Mouse (Mus musculus) CH12.LX (cell line): Measurements from ENCODE around the gene Slc5a1. TPM values are rescaled to one million over a fixed set of nuclear protein-coding genes. Genes with fewer than 3 reads are reported as not detected.

Experiments
- DNase-seq: peaks from one replicate; pipeline ENCODE4 v3.0.0-alpha.2; 2013; ENCODE audit errors: extremely low read depth
- H3K27ac ChIP-seq: 2 replicates; pipeline ENCODE4 v1.5.1; 2012; ENCODE audit warnings: low read depth, mild to moderate bottlenecking, control low read depth, moderate library complexity; ENCODE audit not compliant: insufficient read depth
- H3K27me3 ChIP-seq: replicated peaks from 2 replicates; pipeline ENCODE3; 2012; ENCODE audit warnings: inconsistent platforms
- H3K36me3 ChIP-seq, 2 experiments: replicated peaks in 1 of 2; 2 replicates each; pipeline versions ENCODE3 to v1.6.1; 2012; ENCODE audit warnings: inconsistent platforms in 1 of 2, low read length in 1 of 2, mild to moderate bottlenecking in 1 of 2, mixed read lengths in 1 of 2, moderate library complexity in 1 of 2; ENCODE audit not compliant: control insufficient read depth in 1 of 2, insufficient read depth in 1 of 2
- H3K4me1 ChIP-seq, 2 experiments: 2 replicates each; pipeline ENCODE4 v1.6.1; 2012; ENCODE audit warnings: inconsistent platforms in 1 of 2, moderate library complexity in 1 of 2; ENCODE audit not compliant: insufficient read depth in 2 of 2, control insufficient read depth in 1 of 2
- H3K4me2 ChIP-seq: 2 replicates; pipeline ENCODE4 v1.6.1; 2012; ENCODE audit warnings: low read depth, mild to moderate bottlenecking, control low read depth; ENCODE audit not compliant: poor library complexity, insufficient read depth, severe bottlenecking
- H3K4me3 ChIP-seq, 3 experiments: fragments of 150-350 bp in 1 of 3; sonication (generic) in 1 of 3; replicated peaks in 1 of 3; 2 replicates each; pipeline versions ENCODE3 to v1.5.1; 2011 to 2012; ENCODE audit warnings: low read depth in 2 of 3, low read length in 2 of 3, mild to moderate bottlenecking in 2 of 3, moderate library complexity in 2 of 3, control low read depth in 1 of 3, improper control_type of control experiment in 1 of 3, inconsistent platforms in 1 of 3, mixed read lengths in 1 of 3; ENCODE audit not compliant: poor library complexity in 1 of 3
- H3K79me2 ChIP-seq: replicated peaks from 2 replicates; pipeline ENCODE4 v1.6.1; 2012; ENCODE audit warnings: mild to moderate bottlenecking, moderate library complexity; ENCODE audit not compliant: control insufficient read depth, poor library complexity, insufficient read depth, severe bottlenecking; ENCODE audit errors: extremely low read depth
- H3K9ac ChIP-seq: 2 replicates; pipeline ENCODE4 v1.6.1; 2012; ENCODE audit warnings: low read depth, mild to moderate bottlenecking, control low read depth, moderate library complexity; ENCODE audit not compliant: insufficient read depth
- H3K9me3 ChIP-seq: replicated peaks from 2 replicates; pipeline ENCODE3; 2012; ENCODE audit warnings: low read length, inconsistent platforms, mixed read lengths
- BHLHE40 ChIP-seq: IDR thresholded peaks from 2 replicates; pipeline ENCODE4 v1.6.1; 2011; ENCODE audit warnings: mild to moderate bottlenecking, low read depth, low read length, improper control_type of control experiment
- CTCF ChIP-seq, 2 experiments: IDR thresholded peaks in 1 of 2; conservative IDR thresholded peaks in 1 of 2; 2 replicates each; pipeline ENCODE4 v1.5.1; 2011 to 2012; ENCODE audit warnings: low read depth in 2 of 2, low read length in 2 of 2, improper control_type of control experiment in 1 of 2, inconsistent platforms in 1 of 2, mild to moderate bottlenecking in 1 of 2, moderate library complexity in 1 of 2
- E2F4 ChIP-seq: IDR thresholded peaks from 2 replicates; pipeline ENCODE4 v1.6.1; 2011; ENCODE audit warnings: low read depth, low read length, improper control_type of control experiment; ENCODE audit not compliant: insufficient replicate concordance
- ELF1 ChIP-seq: IDR thresholded peaks from 2 replicates; pipeline ENCODE4 v1.6.1; 2014; ENCODE audit warnings: low read depth, mild to moderate bottlenecking, inconsistent platforms, low read length, improper control_type of control experiment
- ETS1 ChIP-seq: conservative IDR thresholded peaks from 2 replicates; pipeline ENCODE4 v1.6.1; 2012; ENCODE audit warnings: low read depth, mild to moderate bottlenecking, inconsistent platforms, low read length, improper control_type of control experiment, moderate library complexity
- GABPA ChIP-seq: IDR thresholded peaks from 2 replicates; pipeline ENCODE4 v1.6.1; 2012; ENCODE audit warnings: low read depth, low read length, improper control_type of control experiment, inconsistent platforms; ENCODE audit not compliant: insufficient replicate concordance
- KAT2A ChIP-seq: IDR thresholded peaks from 2 replicates; pipeline ENCODE4 v1.6.1; 2012; ENCODE audit warnings: low read length, improper control_type of control experiment, inconsistent platforms; ENCODE audit not compliant: insufficient replicate concordance
- MAFK ChIP-seq: IDR thresholded peaks from 2 replicates; pipeline ENCODE4 v1.6.1; 2011; ENCODE audit warnings: low read length, improper control_type of control experiment; ENCODE audit not compliant: insufficient replicate concordance
- MAX ChIP-seq: IDR thresholded peaks from 2 replicates; pipeline ENCODE4 v1.6.1; 2011; ENCODE audit warnings: low read length, improper control_type of control experiment
- MAZ ChIP-seq: IDR thresholded peaks from 2 replicates; pipeline ENCODE4 v1.6.1; 2012; ENCODE audit warnings: low read depth, mild to moderate bottlenecking, inconsistent platforms, low read length, improper control_type of control experiment, moderate library complexity
- MXI1 ChIP-seq: IDR thresholded peaks from 2 replicates; pipeline ENCODE4 v1.6.1; 2011; ENCODE audit warnings: mild to moderate bottlenecking, low read depth, low read length, improper control_type of control experiment
- MYC ChIP-seq: IDR thresholded peaks from 2 replicates; pipeline ENCODE4 v1.6.1; 2011; ENCODE audit warnings: low read depth, mild to moderate bottlenecking, improper control_type of control experiment, low read length
- NRF1 ChIP-seq: IDR thresholded peaks from 2 replicates; pipeline ENCODE4 v1.6.1; 2014; ENCODE audit warnings: low read depth, mild to moderate bottlenecking, inconsistent platforms, low read length, improper control_type of control experiment, moderate library complexity
- POLR2A ChIP-seq: IDR thresholded peaks from 2 replicates; pipeline ENCODE4 v1.6.1; 2011; ENCODE audit warnings: low read depth, mild to moderate bottlenecking, improper control_type of control experiment, low read length
- POLR2AphosphoS2 ChIP-seq: IDR thresholded peaks from 2 replicates; pipeline ENCODE4 v1.6.1; 2011; ENCODE audit warnings: low read depth, low read length, improper control_type of control experiment
- RAD21 ChIP-seq: IDR thresholded peaks from 2 replicates; pipeline ENCODE4 v1.6.1; 2011; ENCODE audit warnings: low read depth, mild to moderate bottlenecking, low read length, improper control_type of control experiment, moderate library complexity
- SIN3A ChIP-seq: IDR thresholded peaks from 2 replicates; pipeline ENCODE4 v1.6.1; 2012; ENCODE audit warnings: low read length, improper control_type of control experiment, inconsistent platforms
- SMC3 ChIP-seq: IDR thresholded peaks from 2 replicates; pipeline ENCODE4 v1.6.1; 2011; ENCODE audit warnings: low read depth, low read length, improper control_type of control experiment
- TCF12 ChIP-seq: IDR thresholded peaks from 2 replicates; pipeline ENCODE4 v1.6.1; 2014; ENCODE audit warnings: low read depth, mild to moderate bottlenecking, inconsistent platforms, low read length, improper control_type of control experiment
- ZC3H11A ChIP-seq: IDR thresholded peaks from 2 replicates; pipeline ENCODE4 v1.6.1; 2012; ENCODE audit warnings: low read depth, mild to moderate bottlenecking, inconsistent platforms, low read length, improper control_type of control experiment
- ZMIZ1 ChIP-seq: IDR thresholded peaks from 2 replicates; pipeline ENCODE4 v1.6.1; 2012; ENCODE audit warnings: low read depth, mild to moderate bottlenecking, inconsistent platforms, low read length, improper control_type of control experiment
- ZNF384 ChIP-seq: IDR thresholded peaks from 2 replicates; pipeline ENCODE4 v1.6.1; 2012; ENCODE audit warnings: low read depth, low read length, improper control_type of control experiment, inconsistent platforms
- dilution Hi-C: fragments of 300-500 bp; cut with MboI; formaldehyde crosslinking; loops from 2 replicates; pipeline ENCODE4 v1.14.3; 2020; ENCODE audit warnings: low sequenced_read_pairs; ENCODE audit not compliant: extremely low pct_unique_long_range_greater_than_20kb, extremely low pct_ligation_motif_present
- in situ Hi-C: fragments of 300-500 bp; cut with MboI; formaldehyde crosslinking; loops from 3 replicates; pipeline ENCODE4 v1.14.3; 2019; ENCODE audit warnings: low sequenced_read_pairs, low pct_ligation_motif_present, low pct_unique_long_range_greater_than_20kb, mixed read lengths
- polyA plus RNA-seq: library from polyadenylated mRNA; unstranded; fragments of >175 nt; gene quantifications from 2 replicates; pipeline ENCODE4 v1.2.1, GENCODE M21; 2012; ENCODE audit warnings: low read depth; ENCODE audit not compliant: insufficient read length
- total RNA-seq, 2 experiments: library from RNA; depleted of rRNA; stranded (reverse); fragments of 300-350 nt in 1 of 2; fragments of >200 nt in 1 of 2; gene quantifications; 2 replicates each; pipeline ENCODE4 v1.2.3; 2012 to 2014

The Slc5a1 gene
- total and polyA plus RNA-seq, 3 experiments, result 0.30 to 0.38 (median 0.33) TPM

DNA sequence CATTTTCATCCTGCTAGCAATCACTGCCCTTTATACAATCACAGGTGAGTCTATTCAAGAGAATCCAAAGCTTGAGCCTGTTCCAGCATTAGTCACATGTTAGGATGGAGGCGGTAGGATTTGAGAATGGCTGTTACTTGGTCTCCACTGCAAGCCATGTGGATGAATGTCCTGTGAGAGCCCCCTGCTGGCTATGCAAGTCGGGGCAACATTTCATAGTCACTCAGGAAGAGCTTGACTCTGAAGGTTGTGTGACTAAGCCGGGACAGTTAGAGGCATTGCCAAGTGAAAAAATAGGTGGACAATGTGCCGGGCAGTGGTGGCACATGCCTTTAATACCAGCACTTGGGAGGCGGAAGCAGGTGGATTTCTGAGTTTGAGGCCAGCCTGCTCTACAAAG is 40.0 kb downstream of the Slc5a1 start:
- dilution Hi-C loops, result no loop called here
- in situ Hi-C loops, result loop anchor here (25.0 kb wide), 1 partner anchor 207 kb away; no protein-coding TSS in a partner anchor
- Histone ChIP-seq H3K79me2 (no peaks in the 10 kb centered on the region), H3K4me3 (no peak overlapping the region), H3K36me3 (no peaks in the 10 kb centered on the region), H3K9ac (no peak overlapping the region), H3K9me3 (no peaks in the 10 kb centered on the region), H3K4me2 (no peak overlapping the region), H3K27me3 (peaks cover 32% of the 10 kb centered on the region), H3K27ac (no peak overlapping the region), H3K4me1 (peaks cover 0 to 2% of the 10 kb centered on the region in 2 experiments; a peak in 2 of 4 replicates)
- peak; percentile 72 for TF ChIP-seq RAD21
- TF ChIP-seq SMC3, result peak; percentile 83
- TF ChIP-seq ZNF384, result peak; percentile 13; the same call in 1 of the 2 replicates
- peak; percentile 86 for TF ChIP-seq MYC
- TF ChIP-seq ZC3H11A, result peak; percentile 22; the same call in 1 of the 2 replicates
- peak; percentile 60; the same call in 1 of the 2 replicates for TF ChIP-seq MXI1
- TF ChIP-seq NRF1, result no peak
- TF ChIP-seq ETS1, result no peak
- no peak for TF ChIP-seq POLR2AphosphoS2
- peak in 1 of 2 experiments; percentile 92; a peak in 3 of 4 replicates for TF ChIP-seq CTCF (conservative IDR thresholded peaks at IDR 0.05 in 1 of 2, IDR thresholded peaks at IDR 0.05 in 1 of 2; ENCODE audit: low read depth in 2 of 2, low read length in 2 of 2)
- TF ChIP-seq GABPA, result no peak
- peak; percentile 87 for TF ChIP-seq MAX
- DNase-seq, result peak; percentile 76

DNA sequence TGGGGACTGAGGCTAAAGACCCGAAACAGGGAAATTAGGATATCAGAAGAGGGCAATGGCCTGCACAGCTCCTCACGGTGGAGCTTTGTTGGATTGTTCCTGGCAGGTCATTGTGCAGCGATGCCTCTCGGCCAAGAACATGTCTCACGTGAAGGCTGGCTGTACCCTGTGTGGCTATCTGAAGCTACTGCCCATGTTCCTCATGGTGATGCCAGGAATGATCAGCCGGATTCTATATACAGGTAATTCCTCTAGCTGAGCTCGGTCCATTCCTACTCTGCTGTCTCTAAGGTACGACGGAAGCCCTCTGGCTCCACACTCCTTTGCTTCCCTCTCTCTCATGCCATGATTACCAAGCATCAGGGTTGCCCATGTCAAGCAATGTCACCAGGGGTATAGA is 42.8 kb downstream of the Slc5a1 start:
- H3K79me2 ChIP-seq, result no peaks in the 10 kb centered on the region
- TF ChIP-seq KAT2A (no peak), SIN3A (no peak), POLR2A (no peak), MYC (no peak), TCF12 (no peak), GABPA (no peak), ELF1 (no peak), MAX (no peak), BHLHE40 (no peak), RAD21 (no peak), MAZ (no peak), MXI1 (no peak), POLR2AphosphoS2 (no peak), ZMIZ1 (no peak), MAFK (no peak), E2F4 (no peak)
- H3K4me2 ChIP-seq, result no peak overlapping the region
- H3K4me1 ChIP-seq, result peaks cover 0 to 2% of the 10 kb centered on the region in 2 experiments; a peak in 3 of 4 replicates
- dilution Hi-C loops, result no loop called here
- peaks cover 22% of the 10 kb centered on the region for H3K27me3 ChIP-seq
- H3K9me3 ChIP-seq, result no peaks in the 10 kb centered on the region
- H3K4me3 ChIP-seq, result no peak overlapping the region
- no peaks in the 10 kb centered on the region for H3K36me3 ChIP-seq
- in situ Hi-C loops, result loop anchor here (5.0 to 25.0 kb wide), 2 partner anchors 110 to 210 kb away; no protein-coding TSS in a partner anchor
- no peak overlapping the region for H3K27ac ChIP-seq
- H3K9ac ChIP-seq, result no peak overlapping the region
- no peak for DNase-seq
